Mouse (Mus musculus): ENCODE measurements around the gene E130311K13Rik.

DNA sequence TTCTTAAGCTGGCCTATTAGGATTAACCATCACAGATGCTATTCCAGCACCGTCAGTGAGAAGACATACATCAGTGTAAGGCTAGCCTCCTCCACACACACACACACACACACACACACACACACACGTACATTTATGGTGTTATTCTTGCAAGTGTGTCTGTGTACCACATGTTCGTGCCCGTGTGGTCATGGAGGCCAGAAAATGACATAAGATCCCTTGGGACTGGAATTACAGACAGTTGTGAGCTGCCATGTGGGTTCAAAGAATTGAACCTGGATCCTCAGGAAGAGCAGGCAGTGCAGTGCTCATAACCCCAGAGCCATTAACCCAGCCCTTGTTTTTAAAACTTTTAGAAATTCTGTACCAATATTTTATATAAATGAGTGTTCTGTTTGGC lies 48.6 kb upstream of the E130311K13Rik start:
- TF ChIP-seq POLR2A (IDR thresholded peaks at IDR 0.05; ENCODE audit: control insufficient read depth, low read depth, low read length) (no peak), CTCF (IDR thresholded peaks at IDR 0.05; ENCODE audit: control insufficient read depth, insufficient read depth, insufficient replicate concordance, low read depth, low read length) (no peak)
